Mouse (Mus musculus): ENCODE measurements around the gene Zfp831.

- TF ChIP-seq POLR2A (IDR thresholded peaks at IDR 0.05; ENCODE audit: borderline replicate concordance, insufficient read depth, low read length) (no peak), CTCF (IDR thresholded peaks at IDR 0.05; ENCODE audit: borderline replicate concordance, insufficient read depth, low read depth, low read length) (no peak)
Measured at GRCm38 (mm10) chr2:174708587-174708986, 65.3 kb downstream of the Zfp831 start.

Data from cerebellum, adult 2 months (tissue).